Mouse (Mus musculus): ENCODE measurements around the gene 2010111I01Rik.

- no peak for TF ChIP-seq USF1 (IDR thresholded peaks at IDR 0.05; ENCODE audit: low read depth)
- TF ChIP-seq POLR2A (IDR thresholded peaks at IDR 0.05; ENCODE audit: insufficient read length, low read depth), result no peak
- no peak for TF ChIP-seq POLR2AphosphoS2 (IDR thresholded peaks at IDR 0.05; ENCODE audit: insufficient read length, low read depth)
- TF ChIP-seq E2F4 (IDR thresholded peaks at IDR 0.05; ENCODE audit: insufficient read depth), result no peak
- TF ChIP-seq MYOG (IDR thresholded peaks at IDR 0.05; ENCODE audit: control insufficient read depth in 1 of 3, insufficient read depth in 1 of 3, insufficient read length in 2 of 3, low read depth in 2 of 3), result no peak
These were observed 172.1 kb downstream of the 2010111I01Rik start for GRCm38 (mm10) chr13:63136775-63137174.
